Mouse (Mus musculus) CH12.LX (cell line): ENCODE measurements at regions not wholly inside any gene's neighbourhood (a gene's known extent, or its start where the extent isn't known, plus 50 kb on each side); places are given as distances from the start of the nearest gene placed in this dataset.

Experiments
- DNase-seq: peaks from one replicate; pipeline ENCODE4 v3.0.0-alpha.2; 2013; ENCODE audit errors: extremely low read depth
- H3K27ac ChIP-seq: 2 replicates; pipeline ENCODE4 v1.5.1; 2012; ENCODE audit warnings: low read depth, mild to moderate bottlenecking, control low read depth, moderate library complexity; ENCODE audit not compliant: insufficient read depth
- H3K27me3 ChIP-seq: replicated peaks from 2 replicates; pipeline ENCODE3; 2012; ENCODE audit warnings: inconsistent platforms
- H3K36me3 ChIP-seq, 2 experiments: replicated peaks in 1 of 2; 2 replicates each; pipeline versions ENCODE3 to v1.6.1; 2012; ENCODE audit warnings: inconsistent platforms in 1 of 2, low read length in 1 of 2, mild to moderate bottlenecking in 1 of 2, mixed read lengths in 1 of 2, moderate library complexity in 1 of 2; ENCODE audit not compliant: control insufficient read depth in 1 of 2, insufficient read depth in 1 of 2
- H3K4me1 ChIP-seq, 2 experiments: 2 replicates each; pipeline ENCODE4 v1.6.1; 2012; ENCODE audit warnings: inconsistent platforms in 1 of 2, moderate library complexity in 1 of 2; ENCODE audit not compliant: insufficient read depth in 2 of 2, control insufficient read depth in 1 of 2
- H3K4me2 ChIP-seq: 2 replicates; pipeline ENCODE4 v1.6.1; 2012; ENCODE audit warnings: low read depth, mild to moderate bottlenecking, control low read depth; ENCODE audit not compliant: poor library complexity, insufficient read depth, severe bottlenecking
- H3K4me3 ChIP-seq, 3 experiments: fragments of 150-350 bp in 1 of 3; sonication (generic) in 1 of 3; replicated peaks in 1 of 3; 2 replicates each; pipeline versions ENCODE3 to v1.5.1; 2011 to 2012; ENCODE audit warnings: low read depth in 2 of 3, low read length in 2 of 3, mild to moderate bottlenecking in 2 of 3, moderate library complexity in 2 of 3, control low read depth in 1 of 3, improper control_type of control experiment in 1 of 3, inconsistent platforms in 1 of 3, mixed read lengths in 1 of 3; ENCODE audit not compliant: poor library complexity in 1 of 3
- H3K79me2 ChIP-seq: replicated peaks from 2 replicates; pipeline ENCODE4 v1.6.1; 2012; ENCODE audit warnings: mild to moderate bottlenecking, moderate library complexity; ENCODE audit not compliant: control insufficient read depth, poor library complexity, insufficient read depth, severe bottlenecking; ENCODE audit errors: extremely low read depth
- H3K9ac ChIP-seq: 2 replicates; pipeline ENCODE4 v1.6.1; 2012; ENCODE audit warnings: low read depth, mild to moderate bottlenecking, control low read depth, moderate library complexity; ENCODE audit not compliant: insufficient read depth
- H3K9me3 ChIP-seq: replicated peaks from 2 replicates; pipeline ENCODE3; 2012; ENCODE audit warnings: low read length, inconsistent platforms, mixed read lengths
- BHLHE40 ChIP-seq: IDR thresholded peaks from 2 replicates; pipeline ENCODE4 v1.6.1; 2011; ENCODE audit warnings: mild to moderate bottlenecking, low read depth, low read length, improper control_type of control experiment
- CHD1 ChIP-seq: IDR thresholded peaks from 2 replicates; pipeline ENCODE4 v1.6.1; 2012; ENCODE audit warnings: low read depth, low read length, improper control_type of control experiment, inconsistent platforms
- E2F4 ChIP-seq: IDR thresholded peaks from 2 replicates; pipeline ENCODE4 v1.6.1; 2011; ENCODE audit warnings: low read depth, low read length, improper control_type of control experiment; ENCODE audit not compliant: insufficient replicate concordance
- ELF1 ChIP-seq: IDR thresholded peaks from 2 replicates; pipeline ENCODE4 v1.6.1; 2014; ENCODE audit warnings: low read depth, mild to moderate bottlenecking, inconsistent platforms, low read length, improper control_type of control experiment
- EP300 ChIP-seq: IDR thresholded peaks from 2 replicates; pipeline ENCODE4 v1.6.1; 2011; ENCODE audit warnings: low read length, improper control_type of control experiment
- ETS1 ChIP-seq: conservative IDR thresholded peaks from 2 replicates; pipeline ENCODE4 v1.6.1; 2012; ENCODE audit warnings: low read depth, mild to moderate bottlenecking, inconsistent platforms, low read length, improper control_type of control experiment, moderate library complexity
- GABPA ChIP-seq: IDR thresholded peaks from 2 replicates; pipeline ENCODE4 v1.6.1; 2012; ENCODE audit warnings: low read depth, low read length, improper control_type of control experiment, inconsistent platforms; ENCODE audit not compliant: insufficient replicate concordance
- HCFC1 ChIP-seq: IDR thresholded peaks from 2 replicates; pipeline ENCODE4 v1.6.1; 2012; ENCODE audit warnings: low read depth, mild to moderate bottlenecking, inconsistent platforms, low read length, improper control_type of control experiment
- IRF4 ChIP-seq: IDR thresholded peaks from 2 replicates; pipeline ENCODE4 v1.6.1; 2014; ENCODE audit warnings: low read depth, mild to moderate bottlenecking, inconsistent platforms, low read length, improper control_type of control experiment
- JUN ChIP-seq: IDR thresholded peaks from 2 replicates; pipeline ENCODE4 v1.6.1; 2011; ENCODE audit warnings: low read depth, mild to moderate bottlenecking, low read length, improper control_type of control experiment, moderate library complexity; ENCODE audit not compliant: insufficient read depth
- KAT2A ChIP-seq: IDR thresholded peaks from 2 replicates; pipeline ENCODE4 v1.6.1; 2012; ENCODE audit warnings: low read length, improper control_type of control experiment, inconsistent platforms; ENCODE audit not compliant: insufficient replicate concordance
- MEF2A ChIP-seq: IDR thresholded peaks from 2 replicates; pipeline ENCODE4 v1.6.1; 2014; ENCODE audit warnings: low read depth, mild to moderate bottlenecking, inconsistent platforms, low read length, improper control_type of control experiment, borderline replicate concordance
- MXI1 ChIP-seq: IDR thresholded peaks from 2 replicates; pipeline ENCODE4 v1.6.1; 2011; ENCODE audit warnings: mild to moderate bottlenecking, low read depth, low read length, improper control_type of control experiment
- MYC ChIP-seq: IDR thresholded peaks from 2 replicates; pipeline ENCODE4 v1.6.1; 2011; ENCODE audit warnings: low read depth, mild to moderate bottlenecking, improper control_type of control experiment, low read length
- NRF1 ChIP-seq: IDR thresholded peaks from 2 replicates; pipeline ENCODE4 v1.6.1; 2014; ENCODE audit warnings: low read depth, mild to moderate bottlenecking, inconsistent platforms, low read length, improper control_type of control experiment, moderate library complexity
- POLR2AphosphoS2 ChIP-seq: IDR thresholded peaks from 2 replicates; pipeline ENCODE4 v1.6.1; 2011; ENCODE audit warnings: low read depth, low read length, improper control_type of control experiment
- RAD21 ChIP-seq: IDR thresholded peaks from 2 replicates; pipeline ENCODE4 v1.6.1; 2011; ENCODE audit warnings: low read depth, mild to moderate bottlenecking, low read length, improper control_type of control experiment, moderate library complexity
- RCOR1 ChIP-seq: conservative IDR thresholded peaks from 2 replicates; pipeline ENCODE4 v1.6.1; 2012; ENCODE audit warnings: low read depth, mild to moderate bottlenecking, inconsistent platforms, low read length, improper control_type of control experiment
- SIN3A ChIP-seq: IDR thresholded peaks from 2 replicates; pipeline ENCODE4 v1.6.1; 2012; ENCODE audit warnings: low read length, improper control_type of control experiment, inconsistent platforms
- SMC3 ChIP-seq: IDR thresholded peaks from 2 replicates; pipeline ENCODE4 v1.6.1; 2011; ENCODE audit warnings: low read depth, low read length, improper control_type of control experiment
- TBP ChIP-seq: conservative IDR thresholded peaks from 2 replicates; pipeline ENCODE4 v1.6.1; 2011; ENCODE audit warnings: low read depth, low read length, improper control_type of control experiment
- TCF12 ChIP-seq: IDR thresholded peaks from 2 replicates; pipeline ENCODE4 v1.6.1; 2014; ENCODE audit warnings: low read depth, mild to moderate bottlenecking, inconsistent platforms, low read length, improper control_type of control experiment
- USF1 ChIP-seq: IDR thresholded peaks from 2 replicates; pipeline ENCODE4 v1.6.1; 2014; ENCODE audit warnings: low read depth, mild to moderate bottlenecking, inconsistent platforms, low read length, improper control_type of control experiment
- USF2 ChIP-seq: conservative IDR thresholded peaks from 2 replicates; pipeline ENCODE4 v1.6.1; 2011; ENCODE audit warnings: low read depth, low read length, improper control_type of control experiment
- ZKSCAN1 ChIP-seq: IDR thresholded peaks from 2 replicates; pipeline ENCODE4 v1.6.1; 2012; ENCODE audit warnings: low read depth, inconsistent platforms, low read length, improper control_type of control experiment, borderline replicate concordance
- ZMIZ1 ChIP-seq: IDR thresholded peaks from 2 replicates; pipeline ENCODE4 v1.6.1; 2012; ENCODE audit warnings: low read depth, mild to moderate bottlenecking, inconsistent platforms, low read length, improper control_type of control experiment
- dilution Hi-C: fragments of 300-500 bp; cut with MboI; formaldehyde crosslinking; loops from 2 replicates; pipeline ENCODE4 v1.14.3; 2020; ENCODE audit warnings: low sequenced_read_pairs; ENCODE audit not compliant: extremely low pct_unique_long_range_greater_than_20kb, extremely low pct_ligation_motif_present
- in situ Hi-C: fragments of 300-500 bp; cut with MboI; formaldehyde crosslinking; loops from 3 replicates; pipeline ENCODE4 v1.14.3; 2019; ENCODE audit warnings: low sequenced_read_pairs, low pct_ligation_motif_present, low pct_unique_long_range_greater_than_20kb, mixed read lengths

GRCm38 (mm10) chr2:56885181-56885580, 238.6 kb downstream of the Nr4a2 start:
- H3K27me3 ChIP-seq = no peaks in the 10 kb centered on the region
- dilution Hi-C loops = no loop called here
- in situ Hi-C loops = no loop called here
- no peak overlapping the region for H3K27ac ChIP-seq
- H3K79me2 ChIP-seq = no peaks in the 10 kb centered on the region
- H3K9ac ChIP-seq = no peak overlapping the region
- no peak overlapping the region for H3K4me3 ChIP-seq
- no peak for TF ChIP-seq E2F4
- no peak for TF ChIP-seq ETS1
- TF ChIP-seq TCF12 = no peak
- TF ChIP-seq IRF4 = no peak
- no peak for TF ChIP-seq ZMIZ1
- no peak for TF ChIP-seq KAT2A
- TF ChIP-seq BHLHE40 = no peak
- TF ChIP-seq POLR2AphosphoS2 = no peak
- no peak for TF ChIP-seq RCOR1
- no peak for TF ChIP-seq USF1
- TF ChIP-seq JUN = no peak
- no peak for TF ChIP-seq TBP
- no peak for TF ChIP-seq NRF1
- TF ChIP-seq EP300 = no peak
- no peak for TF ChIP-seq MEF2A
- no peak for TF ChIP-seq RAD21
- no peak for DNase-seq
- H3K4me1 ChIP-seq = no peaks in the 10 kb centered on the region
- H3K36me3 ChIP-seq = no peaks in the 10 kb centered on the region
- H3K9me3 ChIP-seq = no peaks in the 10 kb centered on the region
- H3K4me2 ChIP-seq = no peak overlapping the region

- in situ Hi-C loops = no loop called here
- Histone ChIP-seq H3K9ac (no peak overlapping the region), H3K4me2 (no peak overlapping the region), H3K9me3 (no peaks in the 10 kb centered on the region), H3K27me3 (no peaks in the 10 kb centered on the region), H3K27ac (no peak overlapping the region), H3K4me3 (no peak overlapping the region), H3K79me2 (no peaks in the 10 kb centered on the region), H3K36me3 (no peaks in the 10 kb centered on the region), H3K4me1 (no peaks in the 10 kb centered on the region)
- no peak for DNase-seq
- dilution Hi-C loops = no loop called here
- TF ChIP-seq MXI1 (no peak), GABPA (no peak), USF2 (no peak), SIN3A (no peak), MYC (no peak), JUN (no peak), E2F4 (no peak), BHLHE40 (no peak), ETS1 (no peak), ELF1 (no peak), CHD1 (no peak), TCF12 (no peak), ZKSCAN1 (no peak), IRF4 (no peak), MEF2A (no peak), SMC3 (no peak), HCFC1 (no peak)
Observed at GRCm38 (mm10) chr2:56860776-56861175, 263.0 kb downstream of the Nr4a2 start.
